Mouse (Mus musculus) CH12.LX (cell line): ENCODE measurements around the gene Prkce.

Experiments
- CTCF ChIP-seq, 2 experiments: IDR thresholded peaks in 1 of 2; conservative IDR thresholded peaks in 1 of 2; 2 replicates each; pipeline ENCODE4 v1.5.1; 2011 to 2012; ENCODE audit warnings: low read depth in 2 of 2, low read length in 2 of 2, improper control_type of control experiment in 1 of 2, inconsistent platforms in 1 of 2, mild to moderate bottlenecking in 1 of 2, moderate library complexity in 1 of 2
- EP300 ChIP-seq: IDR thresholded peaks from 2 replicates; pipeline ENCODE4 v1.6.1; 2011; ENCODE audit warnings: low read length, improper control_type of control experiment
- GABPA ChIP-seq: IDR thresholded peaks from 2 replicates; pipeline ENCODE4 v1.6.1; 2012; ENCODE audit warnings: low read depth, low read length, improper control_type of control experiment, inconsistent platforms; ENCODE audit not compliant: insufficient replicate concordance
- KAT2A ChIP-seq: IDR thresholded peaks from 2 replicates; pipeline ENCODE4 v1.6.1; 2012; ENCODE audit warnings: low read length, improper control_type of control experiment, inconsistent platforms; ENCODE audit not compliant: insufficient replicate concordance
- MEF2A ChIP-seq: IDR thresholded peaks from 2 replicates; pipeline ENCODE4 v1.6.1; 2014; ENCODE audit warnings: low read depth, mild to moderate bottlenecking, inconsistent platforms, low read length, improper control_type of control experiment, borderline replicate concordance
- MYC ChIP-seq: IDR thresholded peaks from 2 replicates; pipeline ENCODE4 v1.6.1; 2011; ENCODE audit warnings: low read depth, mild to moderate bottlenecking, improper control_type of control experiment, low read length
- NRF1 ChIP-seq: IDR thresholded peaks from 2 replicates; pipeline ENCODE4 v1.6.1; 2014; ENCODE audit warnings: low read depth, mild to moderate bottlenecking, inconsistent platforms, low read length, improper control_type of control experiment, moderate library complexity
- POLR2A ChIP-seq: IDR thresholded peaks from 2 replicates; pipeline ENCODE4 v1.6.1; 2011; ENCODE audit warnings: low read depth, mild to moderate bottlenecking, improper control_type of control experiment, low read length
- RAD21 ChIP-seq: IDR thresholded peaks from 2 replicates; pipeline ENCODE4 v1.6.1; 2011; ENCODE audit warnings: low read depth, mild to moderate bottlenecking, low read length, improper control_type of control experiment, moderate library complexity
- TBP ChIP-seq: conservative IDR thresholded peaks from 2 replicates; pipeline ENCODE4 v1.6.1; 2011; ENCODE audit warnings: low read depth, low read length, improper control_type of control experiment
- UBTF ChIP-seq: IDR thresholded peaks from 2 replicates; pipeline ENCODE4 v1.6.1; 2012; ENCODE audit warnings: low read depth, mild to moderate bottlenecking, inconsistent platforms, low read length, improper control_type of control experiment, moderate library complexity
- ZC3H11A ChIP-seq: IDR thresholded peaks from 2 replicates; pipeline ENCODE4 v1.6.1; 2012; ENCODE audit warnings: low read depth, mild to moderate bottlenecking, inconsistent platforms, low read length, improper control_type of control experiment
- ZKSCAN1 ChIP-seq: IDR thresholded peaks from 2 replicates; pipeline ENCODE4 v1.6.1; 2012; ENCODE audit warnings: low read depth, inconsistent platforms, low read length, improper control_type of control experiment, borderline replicate concordance

- no peak for TF ChIP-seq ZC3H11A
- TF ChIP-seq UBTF: no peak
- TF ChIP-seq POLR2A: no peak
- TF ChIP-seq CTCF (conservative IDR thresholded peaks at IDR 0.05 in 1 of 2, IDR thresholded peaks at IDR 0.05 in 1 of 2; ENCODE audit: low read depth in 2 of 2, low read length in 2 of 2): no peak
- no peak for TF ChIP-seq ZKSCAN1
- no peak for TF ChIP-seq KAT2A
- TF ChIP-seq RAD21: no peak; the same call in 1 of the 2 replicates
- TF ChIP-seq EP300: no peak
- no peak for TF ChIP-seq TBP
- no peak for TF ChIP-seq NRF1
- TF ChIP-seq MYC: no peak
- TF ChIP-seq GABPA: no peak
- TF ChIP-seq MEF2A: no peak
Observed at GRCm38 (mm10) chr17:86322840-86323239, 155.3 kb downstream of the Prkce start.
